In genomic region chr16:23115486-23115885, GRCm38 (mm10) we compare ENCODE assay signal across 36 mouse cellular contexts. TPM values are rescaled to one million over a fixed set of nuclear protein-coding genes. Genes with fewer than 3 reads are reported as not detected.
"Had no signal": no experiment of that assay in that cellular context is flagged by ENCODE, and none has a peak within 500 bp of the region (broad histone marks: within the 10 kb centered on the region; RNA-seq: fewer than 3 reads in every experiment).

No protein-coding gene starts in this region.

- H3K27ac ChIP-seq: heart, embryonic 10.5 days; heart, embryonic 13.5 days; heart, embryonic 15.5 days; hindbrain, embryonic 13.5 days; hindbrain, embryonic 15.5 days; intestine, embryonic 15.5 days; kidney, embryonic 15.5 days; kidney, postnatal 0 days; left cerebral cortex, adult 2 months; limb, embryonic 10.5 days; limb, embryonic 12.5 days; liver, embryonic 13.5 days; liver, embryonic 15.5 days had no signal

- H3K9ac ChIP-seq: heart, embryonic 13.5 days; heart, embryonic 15.5 days; hindbrain, embryonic 13.5 days; hindbrain, embryonic 15.5 days; intestine, embryonic 15.5 days; kidney, embryonic 15.5 days; limb, embryonic 12.5 days; liver, embryonic 13.5 days; liver, embryonic 15.5 days; liver, postnatal 0 days had no signal

- H3K4me3 ChIP-seq: heart, embryonic 10.5 days; heart, embryonic 13.5 days; heart, embryonic 15.5 days; hindbrain, embryonic 13.5 days; hindbrain, embryonic 15.5 days; intestine, embryonic 15.5 days; kidney, embryonic 15.5 days; left cerebral cortex, adult 2 months; limb, embryonic 10.5 days; limb, embryonic 12.5 days; liver, embryonic 13.5 days; liver, embryonic 15.5 days had no signal

- H3K4me2 ChIP-seq: heart, embryonic 13.5 days; heart, embryonic 15.5 days; hindbrain, embryonic 13.5 days; hindbrain, embryonic 15.5 days; intestine, embryonic 15.5 days; kidney, embryonic 15.5 days; limb, embryonic 12.5 days; liver, embryonic 11.5 days; liver, embryonic 13.5 days; liver, embryonic 15.5 days had no signal

- H3K4me1 ChIP-seq: heart, embryonic 10.5 days; limb, embryonic 10.5 days had no signal

- DNase-seq: gastrocnemius, postnatal 14 days; gastrocnemius, postnatal 36 days; heart, postnatal 14 days; heart, postnatal 36 days; kidney, adult 18-20 months; kidney, adult 9 months; kidney, postnatal 14 days; kidney, postnatal 36 days; layer of hippocampus, adult 9-11 months; liver; liver, embryonic 13.5 days; liver, postnatal 0 days had no signal

- H3K27me3 ChIP-seq: heart, embryonic 13.5 days; heart, embryonic 15.5 days; hindbrain, embryonic 13.5 days; hindbrain, embryonic 15.5 days; intestine, embryonic 15.5 days; kidney, embryonic 15.5 days; limb, embryonic 12.5 days; liver, embryonic 13.5 days; liver, embryonic 15.5 days had no signal

- H3K9me3 ChIP-seq: heart, embryonic 10.5 days; heart, embryonic 13.5 days; heart, embryonic 15.5 days; hindbrain, embryonic 13.5 days; hindbrain, embryonic 15.5 days; intestine, embryonic 15.5 days; kidney, embryonic 15.5 days; limb, embryonic 10.5 days; limb, embryonic 12.5 days; liver, embryonic 13.5 days; liver, embryonic 15.5 days had no signal

RNA-seq across cellular contexts. Expression of gene Adipoq, which starts 30.9 kb away (rescaled TPM):
- total RNA-seq: hematopoietic stem cell, adult 5-6 weeks; layer of hippocampus, adult 18-20 months; layer of hippocampus, adult 8-10 months; layer of hippocampus, postnatal 25 days; left cerebral cortex, adult 2 months; left cerebral cortex, postnatal 14 days; left cerebral cortex, postnatal 36 days had no signal
- polyA plus RNA-seq: heart, embryonic 15.5 days; hindbrain, embryonic 11.5 days; hindbrain, embryonic 13.5 days; hindbrain, embryonic 15.5 days; intestine, embryonic 15.5 days; intestine, postnatal 0 days; kidney, embryonic 15.5 days; limb, embryonic 10.5 days; limb, embryonic 12.5 days; liver, embryonic 11.5 days; liver, embryonic 13.5 days; liver, embryonic 15.5 days; liver, postnatal 0 days had no signal

RNA-seq across cellular contexts. Expression of gene Kng1, which starts 57.8 kb away (rescaled TPM):
- total RNA-seq: gastrocnemius, postnatal 14 days; heart, adult 8-10 months; heart, postnatal 14 days; heart, postnatal 36 days; hematopoietic stem cell, adult 5-6 weeks; layer of hippocampus, adult 18-20 months; layer of hippocampus, adult 8-10 months; layer of hippocampus, postnatal 25 days; left cerebral cortex, adult 2 months; left cerebral cortex, postnatal 14 days; left cerebral cortex, postnatal 36 days had no signal
- polyA plus RNA-seq: hindbrain, embryonic 11.5 days; hindbrain, embryonic 13.5 days; inflammation-experienced regulatory T-cells, adult 6 months; large intestine, adult 2 months; limb, embryonic 10.5 days had no signal
